Mouse (Mus musculus): ENCODE measurements around the gene Mxd3. TPM values are rescaled to one million over a fixed set of nuclear protein-coding genes. Genes with fewer than 3 reads are reported as not detected.

Mxd3 gene
- total RNA-seq (2021): 5.0 and 8.3 TPM in 2 replicates
- long read RNA-seq, partial matches to known transcripts: 0 of 3 reads
- long read RNA-seq, other reads (novel, unspliced or antisense): 0 of 3 reads

- peak; percentile 81 for DNase-seq
These were observed at the start of gene Mxd3 for GRCm38 (mm10) chr13:55329683-55330566. TSS of gene Mxd3 (minus strand) at chr13:55329823.

DNA sequence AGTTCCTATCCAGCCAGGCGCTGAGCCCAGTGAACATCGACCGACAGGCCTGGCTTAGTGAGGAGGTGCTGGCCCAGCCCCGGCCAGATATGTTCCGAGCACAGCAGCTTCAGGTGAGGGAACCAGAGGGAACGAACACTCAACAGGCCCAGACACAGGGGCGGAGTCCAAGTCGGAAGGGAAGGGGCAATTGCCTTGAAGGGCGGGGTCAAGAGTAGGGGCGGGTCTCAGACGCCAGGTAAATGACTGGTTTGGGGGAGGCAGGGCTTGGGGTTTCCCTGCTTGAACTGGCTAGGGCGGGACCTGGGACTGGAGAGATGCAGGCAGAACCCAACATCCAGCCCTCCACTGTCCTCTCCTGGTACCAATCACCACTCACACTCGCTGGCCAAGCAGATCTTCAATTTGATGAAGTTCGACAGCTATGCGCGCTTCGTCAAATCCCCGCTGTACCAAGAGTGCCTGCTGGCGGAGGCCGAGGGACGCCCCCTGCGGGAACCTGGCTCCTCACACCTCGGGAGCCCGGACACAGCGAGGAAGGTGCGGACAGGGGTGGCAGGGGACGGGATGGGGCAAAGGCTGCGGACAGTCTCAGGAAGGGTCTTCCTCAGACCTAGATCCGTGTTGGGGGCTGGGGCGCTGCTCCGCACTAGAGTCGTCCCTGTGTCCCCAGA is 49.4 kb upstream of the Mxd3 start:
- no peak for DNase-seq

GRCm38 (mm10) chr13:55375877-55376276 is 46.3 kb upstream of the Mxd3 start:
- no peak for DNase-seq

- no peak for DNase-seq
These were observed 44.7 kb upstream of the Mxd3 start for GRCm38 (mm10) chr13:55374206-55374924.

DNA sequence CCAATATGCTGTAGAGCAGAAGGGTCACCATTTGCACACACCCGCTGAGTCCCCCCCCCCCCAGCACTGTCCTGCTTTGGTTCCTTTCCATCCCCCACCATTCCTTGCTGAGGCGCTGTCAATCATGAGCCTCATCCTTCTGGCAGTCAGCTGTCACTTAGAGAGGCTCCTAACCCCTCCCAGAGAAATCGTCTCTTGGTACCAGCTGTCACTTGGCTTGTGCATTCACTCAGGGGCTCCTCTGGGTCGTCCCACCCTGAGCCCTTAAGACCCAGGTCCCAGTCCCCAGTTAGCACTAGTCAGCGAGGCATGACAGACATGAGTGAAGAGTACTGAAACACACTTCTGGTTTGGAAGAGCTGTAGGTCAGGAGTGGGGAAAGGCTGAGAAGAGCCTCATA is 42.1 kb upstream of the Mxd3 start:
- no peak for DNase-seq

- no peak for DNase-seq
These were observed 41.5 kb upstream of the Mxd3 start for GRCm38 (mm10) chr13:55371007-55371681.

- DNase-seq: no peak
These were observed 40.6 kb upstream of the Mxd3 start for GRCm38 (mm10) chr13:55370234-55370633.

DNA sequence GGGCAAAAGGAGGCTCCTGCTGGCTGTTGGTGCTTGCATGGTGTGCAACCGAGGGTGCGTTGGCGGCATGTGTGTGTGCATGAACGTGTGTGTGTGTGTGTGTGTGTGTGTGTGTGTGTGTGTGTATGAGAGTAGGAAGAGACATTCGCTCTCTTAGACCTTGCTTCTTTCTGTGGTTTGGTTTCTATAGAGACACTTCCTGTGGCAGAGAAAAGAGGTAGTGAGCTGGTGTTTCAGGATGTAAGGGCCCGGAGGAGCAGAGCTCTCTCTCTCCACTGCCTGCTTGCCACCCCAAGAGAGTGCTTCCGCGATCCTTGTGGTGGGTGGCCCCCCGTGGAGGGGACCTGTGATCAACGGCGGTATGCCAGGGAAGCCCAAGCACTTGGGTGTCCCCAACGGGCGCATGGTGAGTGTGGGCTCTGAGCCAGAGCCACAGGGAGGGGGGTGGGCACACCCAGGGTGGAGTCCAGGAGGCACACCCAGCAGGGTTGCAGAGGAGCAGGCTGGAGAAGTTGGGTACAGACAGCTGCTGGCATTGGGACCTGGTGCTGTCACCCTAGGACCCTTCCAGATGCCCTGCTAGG is 40.0 kb upstream of the Mxd3 start, which contains the start of gene Rgs14:
Gene Rgs14, plus strand, starts transcription at position 202 of the 584 bp plus-strand sequence.
- no peak for DNase-seq

DNA sequence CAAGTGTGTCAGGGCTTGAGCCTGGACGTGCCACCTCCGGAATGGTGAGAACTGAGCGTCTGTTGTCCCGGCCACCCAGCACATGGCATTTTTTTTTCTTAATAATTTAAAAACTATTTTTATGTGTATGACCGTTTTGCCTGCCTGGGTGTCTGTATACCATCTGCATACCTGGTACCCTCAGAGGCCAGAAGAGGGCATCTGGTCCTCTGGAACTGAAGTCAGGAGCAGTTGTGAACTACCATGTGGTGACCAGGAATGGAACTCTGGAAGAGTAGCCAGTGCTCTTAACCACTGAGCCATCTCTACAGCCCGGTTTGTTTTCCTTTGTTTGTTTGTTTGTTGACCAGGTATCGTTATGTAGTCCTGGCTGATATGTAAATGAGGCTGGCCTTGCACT is 38.8 kb upstream of the Mxd3 start:
- no peak for DNase-seq

GRCm38 (mm10) chr13:55362453-55363060 is 32.9 kb upstream of the Mxd3 start, which contains the start of gene Lman2:
TSS of gene Lman2 (minus strand) at chr13:55362783.
- DNase-seq: peak; percentile 91

GRCm38 (mm10) chr13:55361974-55362452 is 32.4 kb upstream of the Mxd3 start:
- DNase-seq: no peak

DNA sequence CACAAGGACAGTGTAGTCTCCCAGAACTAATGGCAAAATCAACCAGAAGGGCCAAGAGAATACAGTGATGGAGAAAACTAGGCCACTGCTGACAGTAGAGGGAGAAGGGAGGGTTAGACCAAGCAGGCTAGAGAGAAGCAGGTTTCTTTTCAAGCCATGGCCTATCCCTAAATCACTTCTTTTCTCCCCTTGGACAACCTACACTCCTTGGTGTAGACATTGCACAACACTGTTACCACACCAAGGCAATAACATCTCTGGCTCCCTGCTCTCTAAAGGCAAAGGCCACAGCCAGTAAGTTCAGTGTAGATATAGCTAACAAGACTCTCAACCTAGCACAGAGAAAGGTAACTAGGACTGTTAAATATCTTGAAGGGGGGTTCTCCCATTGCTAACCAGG is 31.5 kb upstream of the Mxd3 start:
- DNase-seq: no peak

- no peak for DNase-seq
These were observed 17.1 kb upstream of the Mxd3 start for GRCm38 (mm10) chr13:55346745-55347144.

DNA sequence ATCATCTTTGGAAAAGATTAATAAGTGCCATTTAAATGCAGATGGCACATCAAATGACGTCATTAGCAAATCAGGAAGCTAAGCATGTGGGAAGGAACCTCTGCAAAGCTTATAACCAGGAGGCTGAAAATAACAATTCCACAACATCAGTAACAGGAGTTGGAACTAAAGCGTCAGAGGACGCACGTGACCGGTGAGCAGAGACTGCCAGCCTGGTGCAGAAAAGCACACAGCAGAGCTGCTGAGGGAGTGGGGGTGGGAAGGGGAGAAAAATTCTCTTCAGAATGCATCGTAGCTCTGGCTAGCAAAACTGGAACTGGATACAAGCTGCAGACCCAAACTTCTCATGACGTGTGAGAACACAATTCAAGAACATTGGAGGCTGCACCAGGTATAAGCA is 14.7 kb upstream of the Mxd3 start:
- no peak for DNase-seq

DNA sequence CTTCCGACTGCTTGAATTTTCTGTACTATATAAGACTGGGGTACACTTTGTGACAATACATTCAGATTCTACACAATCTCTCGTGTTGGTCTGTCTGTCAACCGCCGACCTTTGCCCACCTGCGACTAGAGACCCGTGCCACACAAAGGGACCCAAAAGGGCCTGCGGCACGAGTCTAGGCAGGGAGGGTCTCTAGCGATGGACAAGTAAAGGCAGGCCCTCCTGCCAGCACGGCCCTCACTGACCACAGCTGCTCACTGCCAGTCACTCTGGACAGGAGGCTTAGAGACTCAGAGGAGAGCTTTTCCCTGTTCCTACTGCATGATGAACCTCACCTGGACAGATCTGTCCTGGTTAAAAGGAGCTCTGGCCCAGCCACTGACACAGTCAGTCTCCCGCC is 12.8 kb upstream of the Mxd3 start:
- no peak for DNase-seq

- DNase-seq: no peak
These were observed 9.6 kb upstream of the Mxd3 start for GRCm38 (mm10) chr13:55339259-55339658.

DNA sequence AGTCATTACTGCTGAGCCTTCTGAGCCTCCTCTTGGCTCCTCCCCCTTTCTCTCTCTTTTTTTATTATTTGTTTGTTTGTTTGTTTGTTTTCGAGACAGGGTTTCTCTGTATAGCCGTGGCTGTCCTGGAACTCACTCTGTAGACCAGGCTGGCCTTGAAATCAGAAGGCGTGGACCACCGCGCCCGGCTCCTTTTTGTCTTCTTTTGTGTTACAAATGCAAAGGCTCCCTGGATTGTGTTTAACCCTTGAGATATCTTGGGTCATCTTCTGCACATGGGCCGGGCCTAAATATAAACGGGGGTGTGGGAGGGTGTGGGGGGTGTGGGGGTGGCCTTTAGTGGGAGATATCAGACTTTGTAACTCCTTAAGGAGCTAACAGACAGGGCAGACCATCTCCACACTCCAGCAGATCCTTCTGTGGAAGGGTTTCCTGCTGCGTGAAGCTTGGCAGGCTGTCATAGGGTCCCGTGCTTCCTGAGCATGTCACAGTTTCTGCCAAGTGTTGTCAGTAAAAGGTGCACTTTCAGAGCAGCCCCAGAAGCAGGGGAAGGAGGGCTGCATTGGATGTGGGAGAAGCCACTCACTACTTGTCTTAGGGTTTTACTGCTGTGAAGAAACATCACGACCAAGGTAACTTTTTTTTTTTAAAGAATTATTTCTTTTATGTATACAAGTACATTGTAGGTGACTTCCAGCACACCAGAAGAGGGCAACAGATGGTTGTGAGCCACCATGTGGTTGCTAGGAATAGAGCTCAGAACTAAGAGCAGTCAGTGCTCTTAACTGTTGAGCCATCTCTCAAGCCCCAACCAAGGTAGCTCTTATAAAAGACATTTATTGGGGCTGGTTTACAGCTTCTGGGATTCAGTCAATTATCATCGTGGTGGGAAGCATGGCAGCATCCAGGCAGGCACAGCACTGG is 8.8 kb upstream of the Mxd3 start:
- no peak for DNase-seq

DNA sequence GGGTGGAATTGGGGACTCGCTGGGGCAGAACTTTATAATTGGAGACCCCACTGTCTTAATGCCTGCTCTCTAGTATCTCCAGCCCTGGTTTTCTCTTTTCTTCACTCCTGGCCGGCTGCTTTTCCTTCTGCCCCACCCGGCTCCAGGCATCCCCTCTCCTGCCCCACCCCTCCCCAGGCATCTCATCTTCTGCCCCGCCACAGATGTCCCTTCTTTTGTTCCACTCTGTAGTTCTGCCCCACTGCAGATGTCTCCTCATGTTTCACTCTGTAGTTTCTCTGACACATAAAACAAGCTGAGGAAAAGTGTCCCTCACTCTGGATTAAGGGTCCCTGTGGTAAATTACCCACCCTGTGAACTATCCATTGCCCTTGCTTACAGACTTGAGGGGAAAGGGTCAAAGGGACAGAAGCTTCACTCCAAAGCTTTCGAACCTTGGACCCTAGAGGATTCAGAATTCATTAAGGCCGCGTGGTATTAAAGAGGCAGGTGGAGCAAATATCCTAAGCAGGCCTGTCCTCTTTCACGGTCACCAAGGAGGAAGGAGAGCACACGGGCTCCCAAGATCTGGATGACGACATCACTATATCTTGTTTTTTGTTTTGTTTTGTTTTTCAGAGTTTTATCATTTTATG is 7.8 kb upstream of the Mxd3 start:
- no peak for DNase-seq

GRCm38 (mm10) chr13:55335701-55336100 is 6.1 kb upstream of the Mxd3 start:
- no peak for DNase-seq
